Mouse (Mus musculus) brain, embryonic 14.5 days (tissue): ENCODE results near the gene Sdccag8. TPM values are rescaled to one million over a fixed set of nuclear protein-coding genes. Genes with fewer than 3 reads are reported as not detected.

Experiments used
- DNase-seq: peaks from one replicate; pipeline ENCODE4 v3.0.0-alpha.2; 2011; ENCODE audit warnings: low read depth
- CTCF ChIP-seq: fragments of 200-500 bp; IDR thresholded peaks from 2 replicates; pipeline ENCODE4 v1.5.1; 2012; ENCODE audit warnings: inconsistent platforms, mild to moderate bottlenecking, moderate library complexity, borderline replicate concordance; ENCODE audit not compliant: insufficient read depth, insufficient read length; ENCODE audit errors: extremely low read depth
- POLR2A ChIP-seq: fragments of 200-500 bp; IDR thresholded peaks from 2 replicates; pipeline ENCODE4 v1.6.1; 2012; ENCODE audit warnings: mild to moderate bottlenecking, inconsistent platforms, borderline replicate concordance; ENCODE audit not compliant: poor library complexity, insufficient read depth, insufficient read length, severe bottlenecking; ENCODE audit errors: extremely low read depth
- polyA plus RNA-seq: library from polyadenylated mRNA; depleted of rRNA; stranded (reverse); fragments of >200 nt; gene quantifications from 2 replicates; pipeline ENCODE4 v1.2.3, GENCODE M21; 2012

Gene Sdccag8
- polyA plus RNA-seq, 1 experiment, result 11.2 TPM

DNA sequence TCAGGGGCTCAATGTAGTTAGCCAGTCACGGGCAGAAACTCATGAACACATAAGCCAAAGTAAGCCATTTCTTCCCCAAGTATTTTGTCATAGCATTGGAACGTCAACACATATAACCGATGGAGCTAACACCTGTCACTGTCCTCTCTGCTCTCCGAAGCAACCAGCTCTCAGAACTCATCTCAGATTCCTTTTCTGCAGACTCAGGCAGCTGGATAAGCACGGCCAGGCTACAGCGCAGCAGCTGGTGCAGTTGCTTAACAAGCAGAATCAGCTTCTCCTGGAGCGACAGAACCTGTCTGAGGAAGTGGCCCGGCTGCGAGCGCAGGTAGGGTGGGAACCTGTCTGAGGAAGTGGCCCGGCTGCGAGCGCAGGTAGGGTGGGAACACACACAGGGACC, 197.2 kb downstream of the Sdccag8 start:
- peak; percentile 50 for DNase-seq
- no peak for TF ChIP-seq POLR2A
- TF ChIP-seq CTCF, result no peak

DNA sequence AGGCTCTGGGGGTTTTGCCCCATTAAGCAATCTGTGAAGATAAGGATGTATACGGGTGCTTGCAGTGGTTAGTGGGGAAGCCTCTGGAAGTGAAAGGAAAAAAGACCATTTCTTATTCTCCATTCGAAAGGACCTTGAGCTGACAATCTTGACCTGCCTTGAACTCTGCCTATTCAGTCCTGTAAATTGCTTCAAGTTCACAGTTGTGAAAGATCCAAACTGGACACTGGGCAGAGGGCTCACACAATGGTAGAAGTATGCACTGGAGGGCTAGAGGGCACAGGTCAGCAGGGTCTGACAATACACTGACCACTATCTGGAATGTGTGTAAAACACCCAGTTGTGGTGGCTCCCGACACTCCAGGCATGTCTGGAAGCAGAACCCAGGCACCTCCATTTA, 198.3 kb downstream of the Sdccag8 start:
- no peak for TF ChIP-seq CTCF
- TF ChIP-seq POLR2A, result no peak
- DNase-seq, result no peak

DNA sequence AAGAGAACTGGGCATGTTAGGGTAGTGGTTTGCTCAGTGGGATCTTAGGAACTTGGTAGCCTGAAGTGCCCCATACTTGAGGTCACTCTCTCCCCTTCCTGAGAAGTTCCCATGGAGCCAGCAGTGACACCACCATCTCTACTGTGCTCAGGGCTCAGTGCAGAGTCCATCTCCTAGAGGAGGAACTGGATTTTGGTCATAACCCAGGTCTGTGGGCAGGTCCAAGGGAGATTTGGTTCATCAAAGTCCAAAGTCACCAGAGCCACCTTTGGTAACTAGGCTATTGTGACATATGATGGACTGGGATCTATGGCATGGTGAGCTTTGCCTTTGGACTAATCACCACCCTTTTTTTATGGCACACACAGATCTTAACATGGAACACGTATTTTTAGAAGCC, 198.9 kb downstream of the Sdccag8 start:
- DNase-seq, result no peak
- no peak for TF ChIP-seq POLR2A
- TF ChIP-seq CTCF, result no peak

DNA sequence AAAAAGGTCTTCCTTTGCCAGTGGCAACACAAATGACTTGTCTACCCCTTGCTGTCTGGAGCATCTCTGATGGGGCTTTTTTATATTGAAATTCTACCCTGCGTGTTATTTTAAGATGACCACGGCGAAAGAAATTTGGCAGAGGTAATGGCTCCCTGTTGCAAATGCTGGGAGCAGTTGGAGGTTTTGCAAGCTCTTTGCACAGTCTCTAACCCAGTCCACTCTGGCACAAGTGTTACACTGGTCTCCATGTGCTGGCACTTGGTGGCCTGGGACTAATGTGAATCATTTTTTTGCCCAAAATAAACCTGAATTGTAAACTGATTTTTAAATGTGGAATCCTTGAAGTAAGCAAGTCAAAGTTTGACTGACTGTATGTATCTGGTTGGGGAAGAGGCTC, 199.3 kb downstream of the Sdccag8 start:
- TF ChIP-seq POLR2A, result no peak
- no peak for TF ChIP-seq CTCF
- DNase-seq, result no peak

DNA sequence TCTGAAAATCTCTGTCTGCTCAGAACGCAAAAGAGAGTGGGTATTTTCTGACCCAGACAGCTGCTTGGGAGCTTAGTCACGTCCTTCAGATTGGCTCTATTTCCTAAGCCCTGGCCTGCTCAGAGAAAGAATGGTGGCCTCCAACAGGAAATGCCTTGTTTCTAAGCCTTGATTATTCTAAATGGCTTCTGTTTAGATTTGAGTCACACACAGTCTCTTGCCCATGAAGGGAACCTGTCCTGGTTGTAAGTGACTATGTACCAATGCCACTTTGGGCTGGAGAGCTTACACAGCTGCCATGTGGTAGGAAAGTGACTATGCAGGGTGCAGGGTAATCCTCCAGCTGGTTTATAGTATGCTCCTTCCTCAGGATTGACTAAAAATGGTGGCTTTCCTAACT, 199.9 kb downstream of the Sdccag8 start:
- peak; percentile 74 for DNase-seq
- TF ChIP-seq CTCF (no peak), POLR2A (no peak)

DNA sequence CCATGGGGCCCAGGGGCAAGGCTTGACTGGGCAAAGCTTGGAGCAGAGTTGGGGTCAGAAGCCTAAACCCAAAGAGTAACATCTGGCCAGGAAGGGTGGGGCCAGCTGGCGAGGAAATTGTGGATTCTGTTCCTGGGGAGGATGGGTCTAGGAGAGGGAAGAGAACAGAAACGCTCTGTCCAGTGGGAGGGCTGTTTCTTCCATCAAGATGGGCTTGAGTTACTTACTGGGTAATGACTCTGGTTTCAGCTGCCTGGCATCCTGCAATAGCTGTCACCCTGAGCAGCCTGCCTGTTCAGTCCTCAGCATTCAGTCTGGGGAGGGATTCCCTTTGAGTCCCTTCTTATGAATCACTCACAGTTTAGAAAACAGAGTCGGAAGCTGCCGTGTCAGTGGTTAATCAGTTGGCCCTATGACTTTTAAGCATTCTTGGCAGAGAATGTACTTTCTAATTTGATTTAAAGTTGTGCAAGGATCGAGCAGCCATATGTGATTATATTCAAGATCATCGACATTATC, 200.5 kb downstream of the Sdccag8 start:
- TF ChIP-seq POLR2A (no peak), CTCF (no peak)
- DNase-seq, result peak; percentile 67

DNA sequence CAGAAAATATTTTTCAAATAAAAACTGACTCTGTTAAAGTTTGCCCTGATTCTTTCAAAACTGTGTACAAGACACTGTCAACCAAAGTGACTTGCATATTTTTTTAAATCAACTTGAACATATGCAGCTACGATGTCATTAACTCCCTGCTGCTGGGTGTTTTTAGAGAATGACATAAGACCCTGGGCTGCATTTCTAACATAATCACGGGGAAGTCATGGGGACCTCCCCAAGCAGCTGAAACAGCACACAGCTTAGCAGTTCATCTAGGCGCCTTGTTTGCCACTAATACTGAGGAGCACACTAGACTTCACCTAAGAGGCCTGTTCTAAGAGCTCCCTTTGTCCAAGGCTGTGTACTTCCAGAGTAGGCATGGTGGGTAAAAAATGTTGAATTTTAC, 201.5 kb downstream of the Sdccag8 start:
- TF ChIP-seq CTCF (no peak), POLR2A (no peak)
- DNase-seq, result peak; percentile 75

DNA sequence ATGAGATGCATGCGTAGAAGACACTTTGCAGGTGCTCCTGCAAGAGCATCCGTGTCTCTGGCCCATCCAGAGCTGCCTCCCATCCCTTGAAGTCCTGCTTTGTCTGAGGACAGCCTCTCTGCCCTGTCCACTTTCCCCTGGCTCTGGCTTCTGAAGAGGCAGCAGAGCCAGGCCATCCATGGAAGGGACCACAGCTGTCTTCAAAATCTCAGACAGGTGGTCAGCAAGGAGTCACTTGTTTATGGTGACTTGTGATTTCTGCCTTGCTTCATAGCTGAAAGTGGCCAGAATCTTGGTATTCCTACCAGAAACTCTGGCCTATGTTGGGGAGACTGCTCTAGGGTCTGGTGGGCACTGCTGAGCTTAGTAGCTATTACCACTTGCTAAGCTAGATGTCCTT, 202.3 kb downstream of the Sdccag8 start:
- no peak for TF ChIP-seq CTCF
- TF ChIP-seq POLR2A, result no peak
- no peak for DNase-seq

DNA sequence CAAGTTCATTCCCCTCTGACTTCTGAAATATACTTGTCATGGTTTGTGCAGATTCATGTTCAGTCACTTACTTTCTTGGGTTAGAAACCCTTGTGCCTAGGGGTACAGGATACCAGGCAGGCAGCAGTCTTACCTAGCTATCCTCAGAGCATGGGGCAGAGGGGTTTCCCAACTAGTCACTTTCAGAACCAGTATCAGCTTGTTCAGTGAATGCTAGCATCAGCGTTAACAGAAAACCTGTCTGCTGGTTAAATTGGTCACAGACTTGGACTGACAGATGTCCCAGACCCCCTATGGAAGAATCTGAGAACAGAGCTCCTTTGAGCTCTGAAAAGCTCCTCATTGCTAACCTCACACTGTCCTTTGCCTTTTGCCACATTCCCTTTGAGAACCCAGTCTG, 204.3 kb downstream of the Sdccag8 start:
- TF ChIP-seq POLR2A (no peak), CTCF (no peak)
- no peak for DNase-seq

DNA sequence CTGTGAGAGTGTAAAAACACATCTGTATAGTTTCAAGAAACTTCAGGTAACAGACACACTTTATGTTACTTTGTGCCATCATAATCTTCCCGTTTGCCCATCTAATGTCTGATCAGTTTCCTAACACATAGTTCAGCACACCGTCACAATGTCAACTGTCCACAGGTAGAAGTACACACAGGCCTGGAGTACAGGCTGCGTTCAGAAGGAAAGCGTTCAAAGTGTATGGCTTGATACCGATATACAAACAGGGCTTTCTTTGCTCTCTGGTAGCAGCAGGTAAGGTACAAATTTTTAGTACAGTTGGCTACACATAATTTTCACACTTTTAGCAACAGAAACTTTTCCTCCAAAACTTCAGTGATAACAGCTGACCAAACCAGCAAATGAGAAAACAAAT, 205.2 kb downstream of the Sdccag8 start:
- no peak for TF ChIP-seq POLR2A
- DNase-seq, result no peak

DNA sequence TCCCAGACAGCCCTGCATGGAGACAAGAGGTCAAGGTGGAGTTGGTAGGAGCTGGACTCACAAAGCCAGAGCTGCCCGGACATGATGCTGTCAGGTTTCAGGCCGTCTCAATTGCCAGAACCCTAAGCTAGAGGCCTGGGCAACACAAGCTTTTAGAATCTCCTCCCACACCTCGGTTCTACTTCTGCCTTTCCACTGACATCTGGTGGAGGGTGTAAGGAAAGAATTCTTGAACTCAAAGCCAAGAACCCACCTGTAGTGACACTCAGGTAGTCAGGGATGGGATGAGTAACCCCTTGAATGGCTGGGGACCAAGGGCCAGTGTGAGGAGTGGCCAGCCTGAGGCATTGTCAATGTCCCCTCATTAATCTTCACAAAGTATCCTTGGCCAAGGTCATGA, 208.3 kb downstream of the Sdccag8 start:
- DNase-seq, result no peak
- TF ChIP-seq CTCF, result no peak
- no peak for TF ChIP-seq POLR2A

DNA sequence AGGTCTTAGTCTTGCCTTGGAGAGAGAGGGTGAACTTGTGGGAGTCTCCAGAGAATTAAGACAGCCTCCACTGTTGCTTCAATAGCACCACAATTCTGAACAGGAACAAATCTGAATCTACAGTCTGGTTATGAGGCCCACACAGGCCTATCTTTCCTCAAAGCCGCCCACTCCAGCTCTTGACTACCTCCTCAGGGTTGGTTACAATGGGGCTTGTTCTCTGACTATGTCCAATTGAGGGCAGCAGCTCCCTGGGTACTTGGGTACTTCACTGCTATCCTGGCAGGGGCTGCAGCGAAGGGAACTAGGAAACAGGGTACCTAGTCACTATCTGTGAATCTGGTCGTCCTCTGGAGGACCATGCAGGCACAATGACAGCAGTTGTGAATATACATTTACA, 213.2 kb downstream of the Sdccag8 start:
- no peak for TF ChIP-seq CTCF
- TF ChIP-seq POLR2A, result no peak
- no peak for DNase-seq

DNA sequence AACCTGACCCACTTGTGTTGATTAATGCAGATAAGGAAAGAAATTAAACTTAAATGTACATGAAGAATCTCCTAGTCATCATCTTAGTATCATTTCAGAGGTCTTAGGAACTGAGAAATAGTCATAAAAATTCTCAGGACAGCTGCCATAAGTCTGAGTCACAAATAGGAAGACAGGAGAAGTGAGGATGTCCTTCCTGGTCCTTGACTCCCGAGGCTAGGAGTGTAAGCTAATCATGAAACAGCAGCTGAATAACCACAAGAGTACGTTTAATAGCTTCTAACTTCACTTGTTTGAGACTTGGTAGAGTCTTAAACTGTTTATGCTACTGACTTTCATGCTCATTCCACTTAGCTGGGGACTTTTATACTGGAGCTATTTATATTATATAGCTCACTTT, 214.6 kb downstream of the Sdccag8 start:
- TF ChIP-seq CTCF (no peak), POLR2A (no peak)
- no peak for DNase-seq
